Mouse (Mus musculus) liver, embryonic 16.5 days (tissue): ENCODE measurements around the gene Prrx1. TPM values are rescaled to one million over a fixed set of nuclear protein-coding genes. Genes with fewer than 3 reads are reported as not detected.

ENCODE experiments used
- ATAC-seq: fragments of 200-750 bp; cut with Nextera tagmentation; 2 replicates; pipeline ENCODE4 v1.8.0; 2017; ENCODE audit warnings: low read depth, mild to moderate bottlenecking, moderate number of reproducible peaks, moderate library complexity
- H3K27ac ChIP-seq: fragments of 300-500 bp; sonication (generic); 2 replicates; pipeline ENCODE4 v1.5.1; 2014; ENCODE audit warnings: mild to moderate bottlenecking, low read length
- H3K27me3 ChIP-seq: fragments of 300-500 bp; sonication (generic); 2 replicates; pipeline ENCODE4 v1.6.1; 2014; ENCODE audit warnings: low read depth, low read length, mixed read lengths; ENCODE audit not compliant: control insufficient read depth, insufficient read depth
- H3K36me3 ChIP-seq: fragments of 300-500 bp; sonication (generic); 2 replicates; pipeline ENCODE4 v1.6.1; 2014; ENCODE audit warnings: mild to moderate bottlenecking; ENCODE audit not compliant: control insufficient read depth, insufficient read depth
- H3K4me1 ChIP-seq: fragments of 300-500 bp; sonication (generic); 2 replicates; pipeline ENCODE4 v1.6.1; 2014; ENCODE audit warnings: low read depth, low read length, mixed read lengths; ENCODE audit not compliant: control insufficient read depth
- H3K4me2 ChIP-seq: fragments of 300-500 bp; sonication (generic); 2 replicates; pipeline ENCODE4 v1.6.1; 2014; ENCODE audit warnings: low read depth, low read length, mixed read lengths
- H3K4me3 ChIP-seq: fragments of 300-500 bp; sonication (generic); 2 replicates; pipeline ENCODE4 v1.5.1; 2014; ENCODE audit warnings: low read depth, mild to moderate bottlenecking, low read length
- H3K9ac ChIP-seq: fragments of 300-500 bp; sonication (generic); 2 replicates; pipeline ENCODE4 v1.6.1; 2014; ENCODE audit warnings: low read depth, low read length
- H3K9me3 ChIP-seq: fragments of 300-500 bp; sonication (generic); replicated peaks from 2 replicates; pipeline ENCODE4 v1.6.1; 2016; ENCODE audit warnings: low read length; ENCODE audit not compliant: control insufficient read depth
- WGBS: fragments of 180-500 bp; shearing (Covaris S2); extraction: QIAGEN DNeasy Blood & Tissue Kit; methylation state at CpG from one replicate; pipeline ENCODE4 v1.1.7; 2014; ENCODE audit not compliant: insufficient replicate concordance; 5-methylcytosine and 5-hydroxymethylcytosine counted together
- polyA plus RNA-seq: library from polyadenylated mRNA; unstranded; fragments of >200 nt; fragmentation: Nextera tagmentation; extraction: Ambion mirVana; gene quantifications from 2 replicates; pipeline ENCODE4 v1.2.1, GENCODE M21; 2015

The Prrx1 gene
- polyA plus RNA-seq, 1 experiment from 2014 or later = 0.28 TPM

GRCm38 (mm10) chr1:163314829-163315301 is 1.4 kb upstream of the Prrx1 start:
- no peak overlapping the region for H3K9ac ChIP-seq
- H3K4me1 ChIP-seq = no peaks in the 10 kb centered on the region; the same call in 1 of the 2 replicates
- 2% methylated on average over 23 of the region's 23 CpGs for WGBS
- H3K9me3 ChIP-seq = no peaks in the 10 kb centered on the region
- no peak for ATAC-seq
- 0 out of 2 replicates have a peak overlapping the region, but pooled peaks have one; percentile 44 for H3K4me2 ChIP-seq
- no peaks in the 10 kb centered on the region for H3K36me3 ChIP-seq
- no peak overlapping the region for H3K4me3 ChIP-seq
- no peak overlapping the region for H3K27ac ChIP-seq
- H3K27me3 ChIP-seq = peaks cover 60% of the 10 kb centered on the region

GRCm38 (mm10) chr1:163313921-163314725 is 613 bp upstream of the Prrx1 start:
- ATAC-seq = no peak
- Histone ChIP-seq H3K27me3 (peaks cover 62% of the 10 kb centered on the region), H3K4me3 (peak overlapping the region; percentile 27), H3K27ac (no peak overlapping the region), H3K4me2 (peak overlapping the region; percentile 44), H3K9ac (no peak overlapping the region), H3K36me3 (no peaks in the 10 kb centered on the region), H3K4me1 (no peaks in the 10 kb centered on the region; the same call in 1 of the 2 replicates), H3K9me3 (no peaks in the 10 kb centered on the region)
- WGBS = 1% methylated on average over 21 of the region's 21 CpGs

DNA sequence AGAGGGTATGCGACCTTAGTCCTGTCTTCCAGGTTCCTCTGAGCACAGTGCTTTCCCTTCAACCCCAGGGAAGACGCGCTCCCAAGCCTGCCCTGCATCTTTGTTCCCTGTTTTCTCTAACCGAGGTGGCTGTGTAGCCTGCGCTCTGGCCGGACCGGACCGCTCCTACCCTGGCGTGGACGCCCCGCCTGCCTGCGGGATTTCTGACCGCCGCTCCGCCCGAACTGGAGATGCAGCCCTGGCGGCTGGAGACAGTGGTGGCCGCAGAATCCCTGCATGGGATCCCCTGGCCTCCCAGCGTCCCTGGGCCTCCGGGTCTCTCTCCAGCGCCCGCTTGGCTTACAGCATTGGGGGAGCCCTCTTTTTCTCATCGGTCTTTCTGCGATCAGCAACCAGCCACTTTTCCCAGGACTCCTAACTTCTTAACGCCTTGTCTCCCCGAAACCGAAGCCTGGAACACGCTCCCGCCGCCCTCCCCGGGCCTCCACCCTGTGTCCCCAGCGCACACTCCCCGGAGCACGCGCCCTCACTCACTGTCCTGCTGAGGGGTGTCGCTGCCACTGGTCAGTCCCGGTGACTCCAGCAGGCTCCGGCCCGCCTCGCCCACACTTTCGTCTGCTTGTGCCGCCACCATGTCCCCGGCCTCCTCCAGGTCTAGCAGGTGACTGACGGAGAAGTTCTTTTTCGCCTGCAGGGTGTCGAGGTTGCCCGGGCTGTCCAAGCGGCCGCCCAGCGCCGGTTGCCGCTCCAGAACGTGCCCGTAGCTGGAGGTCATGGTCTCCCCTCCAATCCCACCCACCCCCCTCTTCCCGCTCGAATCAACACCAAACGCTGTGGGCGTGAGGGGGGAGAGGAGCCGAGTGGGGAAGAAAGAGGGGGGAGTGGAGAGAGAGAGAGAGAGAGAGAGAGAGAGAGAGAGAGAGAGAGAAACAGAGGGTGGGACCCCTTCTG is 1.4 kb downstream of the Prrx1 start:
- H3K4me3 ChIP-seq = peak overlapping the region; percentile 43
- no peaks in the 10 kb centered on the region for H3K9me3 ChIP-seq
- no peaks in the 10 kb centered on the region for H3K36me3 ChIP-seq
- H3K27me3 ChIP-seq = peaks cover 73% of the 10 kb centered on the region
- WGBS = 2% methylated on average over 59 of the region's 59 CpGs
- no peak overlapping the region for H3K27ac ChIP-seq
- peak overlapping the region; percentile 53 for H3K4me2 ChIP-seq
- H3K9ac ChIP-seq = no peak overlapping the region
- peak; percentile 27; the same call in 1 of the 2 replicates for ATAC-seq
- H3K4me1 ChIP-seq = no peaks in the 10 kb centered on the region; the same call in 1 of the 2 replicates

DNA sequence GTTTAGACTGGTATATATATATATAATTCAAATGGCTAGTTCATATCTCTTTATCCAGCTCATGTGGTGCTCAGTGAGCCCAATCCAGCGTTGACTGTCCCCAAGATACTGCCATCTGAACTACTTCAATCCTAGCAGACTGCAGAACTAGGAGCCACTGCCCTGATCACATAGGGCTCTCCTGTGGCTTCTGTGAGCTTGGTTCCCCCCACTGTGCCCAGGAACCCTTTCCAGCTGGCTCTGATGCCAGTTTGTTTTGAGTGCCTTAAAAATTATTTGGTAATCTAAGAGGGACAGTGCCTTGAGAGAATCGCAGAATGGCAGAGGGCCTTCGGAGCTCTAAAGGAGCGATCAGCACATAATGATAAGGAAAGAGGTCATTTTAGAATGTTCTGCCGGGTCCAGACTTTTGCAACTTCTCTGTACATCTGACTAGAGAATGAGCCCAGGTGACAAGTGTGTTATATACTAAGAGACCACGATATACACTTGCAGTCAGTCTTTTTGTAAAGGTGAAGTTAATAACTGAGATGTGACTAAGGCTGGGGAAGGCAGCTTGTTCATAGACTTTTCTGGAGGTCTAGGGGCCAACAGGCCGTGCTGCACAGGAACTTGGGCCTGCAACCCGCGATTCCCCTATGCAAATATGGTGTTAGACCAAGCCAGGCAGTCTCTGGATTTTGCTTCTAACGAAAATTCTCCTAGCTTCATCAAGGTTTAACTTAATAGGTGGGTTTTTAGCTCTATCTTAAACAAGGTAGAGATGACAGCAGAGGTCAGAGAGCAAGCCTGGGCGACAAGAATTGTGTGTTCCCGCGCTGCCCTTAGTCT is 2.3 kb downstream of the Prrx1 start:
- no peak overlapping the region for H3K4me3 ChIP-seq
- H3K4me2 ChIP-seq = no peak overlapping the region
- no peak overlapping the region for H3K27ac ChIP-seq
- H3K9me3 ChIP-seq = no peaks in the 10 kb centered on the region
- no peaks in the 10 kb centered on the region for H3K36me3 ChIP-seq
- WGBS = 12% methylated on average over 13 of the region's 13 CpGs
- peaks cover 73% of the 10 kb centered on the region for H3K27me3 ChIP-seq
- no peaks in the 10 kb centered on the region; the same call in 1 of the 2 replicates for H3K4me1 ChIP-seq
- no peak overlapping the region for H3K9ac ChIP-seq
- ATAC-seq = no peak

GRCm38 (mm10) chr1:163310023-163310754 is 3.3 kb downstream of the Prrx1 start:
- no peak for ATAC-seq
- Histone ChIP-seq H3K4me2 (no peak overlapping the region), H3K27me3 (peaks cover 64% of the 10 kb centered on the region), H3K4me1 (no peaks in the 10 kb centered on the region; the same call in 1 of the 2 replicates), H3K36me3 (no peaks in the 10 kb centered on the region), H3K4me3 (no peak overlapping the region), H3K9me3 (no peaks in the 10 kb centered on the region), H3K9ac (no peak overlapping the region), H3K27ac (no peak overlapping the region)
- WGBS = 27% methylated on average over 8 of the region's 8 CpGs

DNA sequence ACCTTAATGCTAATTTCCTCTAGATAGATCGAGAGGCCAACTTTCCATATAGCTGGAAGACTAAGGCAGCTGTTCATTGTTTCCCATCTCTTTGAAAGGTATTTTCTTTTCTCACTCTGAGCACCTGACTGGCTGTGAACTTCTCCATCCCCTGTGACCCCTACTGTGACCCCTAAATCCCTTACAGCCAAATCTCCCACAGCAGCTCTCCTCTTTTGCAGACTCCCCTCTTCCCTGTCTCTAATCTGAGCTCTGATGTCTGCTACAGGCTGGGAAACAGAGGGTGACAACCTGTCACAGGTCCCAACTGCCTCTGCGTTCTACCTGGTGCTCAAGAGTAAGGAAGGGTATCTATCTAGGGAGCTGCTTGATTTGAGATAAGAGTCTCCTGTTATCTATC is 4.0 kb downstream of the Prrx1 start:
- 26% methylated on average over 2 of the region's 2 CpGs for WGBS
- Histone ChIP-seq H3K4me3 (no peak overlapping the region), H3K9ac (no peak overlapping the region), H3K36me3 (no peaks in the 10 kb centered on the region), H3K27me3 (peaks cover 56% of the 10 kb centered on the region), H3K27ac (no peak overlapping the region), H3K4me2 (no peak overlapping the region), H3K9me3 (no peaks in the 10 kb centered on the region), H3K4me1 (no peaks in the 10 kb centered on the region; the same call in 1 of the 2 replicates)
- ATAC-seq = no peak

DNA sequence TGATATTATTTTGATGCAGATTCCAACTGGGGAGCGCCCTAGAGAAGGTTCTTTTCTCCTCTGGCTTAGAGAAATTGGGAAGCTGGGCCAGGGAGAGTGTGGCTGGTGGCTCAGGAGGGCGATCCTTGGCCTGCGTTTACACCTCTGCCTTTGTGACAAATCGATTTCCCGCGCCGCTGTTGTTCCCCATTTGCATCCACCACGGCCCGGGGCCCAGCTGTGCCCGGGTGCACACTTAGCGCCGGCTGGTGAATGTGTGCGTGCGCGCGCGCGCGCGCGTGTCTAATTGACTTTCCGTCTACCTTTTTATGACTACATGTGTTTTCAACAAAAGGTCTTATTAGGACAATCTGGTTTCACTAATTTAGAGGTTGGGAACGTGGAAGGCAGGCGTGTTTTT is 4.9 kb downstream of the Prrx1 start:
- Histone ChIP-seq H3K36me3 (no peaks in the 10 kb centered on the region), H3K4me2 (no peak overlapping the region), H3K9me3 (no peaks in the 10 kb centered on the region), H3K4me3 (no peak overlapping the region), H3K4me1 (no peaks in the 10 kb centered on the region; the same call in 1 of the 2 replicates), H3K27me3 (peaks cover 48% of the 10 kb centered on the region), H3K9ac (no peak overlapping the region), H3K27ac (no peak overlapping the region)
- 3% methylated on average over 24 of the region's 24 CpGs for WGBS
- ATAC-seq = no peak

- no peak overlapping the region for H3K9ac ChIP-seq
- H3K27me3 ChIP-seq = peaks cover 39% of the 10 kb centered on the region
- H3K4me1 ChIP-seq = no peaks in the 10 kb centered on the region
- no peaks in the 10 kb centered on the region for H3K36me3 ChIP-seq
- no peak for ATAC-seq
- H3K4me3 ChIP-seq = no peak overlapping the region
- H3K4me2 ChIP-seq = no peak overlapping the region
- no peak overlapping the region for H3K27ac ChIP-seq
- H3K9me3 ChIP-seq = no peaks in the 10 kb centered on the region
- 51% methylated on average over 11 of the region's 11 CpGs for WGBS
These were observed 5.8 kb downstream of the Prrx1 start for GRCm38 (mm10) chr1:163307706-163308105.
